Mouse (Mus musculus) embryonic facial prominence, embryonic 11.5 days (tissue): ENCODE measurements around the gene Cyp2r1. TPM values are rescaled to one million over a fixed set of nuclear protein-coding genes. Genes with fewer than 3 reads are reported as not detected.
"Not testable (repeated sequence)": the region's sequence is repeated elsewhere in the genome, so short reads cannot be mapped to it uniquely, and the experiment has no call there.

Experiments used
- ATAC-seq: fragments of 200-750 bp; cut with Nextera tagmentation; replicated peaks from 2 replicates; pipeline ENCODE4 v1.8.0; 2017; ENCODE audit warnings: low read depth; ENCODE audit not compliant: insufficient number of reproducible peaks, low FRiP score, low TSS enrichment
- DNase-seq: peaks from one replicate; pipeline ENCODE4 v3.0.0-alpha.2; 2015; ENCODE audit warnings: low spot score
- H3K27ac ChIP-seq: fragments of 300-500 bp; sonication (generic); replicated peaks from 2 replicates; pipeline ENCODE4 v1.5.1; 2014; ENCODE audit warnings: mild to moderate bottlenecking, low read depth, low read length, control low read depth
- H3K27me3 ChIP-seq: fragments of 300-500 bp; sonication (generic); 2 replicates; pipeline ENCODE4 v1.6.1; 2014; ENCODE audit warnings: mild to moderate bottlenecking, low read length, moderate library complexity, mixed read lengths; ENCODE audit not compliant: control insufficient read depth, insufficient read depth
- H3K36me3 ChIP-seq: fragments of 300-500 bp; sonication (generic); replicated peaks from 2 replicates; pipeline ENCODE4 v1.6.1; 2014; ENCODE audit warnings: low read depth, mild to moderate bottlenecking, low read length, moderate library complexity, mixed read lengths; ENCODE audit not compliant: control insufficient read depth, insufficient read depth
- H3K4me1 ChIP-seq: fragments of 300-500 bp; sonication (generic); 2 replicates; pipeline ENCODE4 v1.6.1; 2014; ENCODE audit warnings: low read length, mixed read lengths; ENCODE audit not compliant: control insufficient read depth, insufficient read depth
- H3K4me2 ChIP-seq: fragments of 300-500 bp; sonication (generic); 2 replicates; pipeline ENCODE4 v1.6.1; 2014; ENCODE audit warnings: low read depth, mild to moderate bottlenecking, control low read depth, low read length, moderate library complexity
- H3K4me3 ChIP-seq: fragments of 300-500 bp; sonication (generic); 2 replicates; pipeline ENCODE4 v1.5.1; 2014; ENCODE audit warnings: low read depth, low read length, control low read depth
- H3K9ac ChIP-seq: fragments of 300-500 bp; sonication (generic); replicated peaks from 2 replicates; pipeline ENCODE4 v1.6.1; 2014; ENCODE audit warnings: mild to moderate bottlenecking, control low read depth, low read length
- H3K9me3 ChIP-seq: fragments of 300-500 bp; sonication (generic); replicated peaks from 2 replicates; pipeline ENCODE4 v1.6.1; 2016; ENCODE audit warnings: mild to moderate bottlenecking, low read length, inconsistent platforms, mixed read lengths; ENCODE audit not compliant: control insufficient read depth
- whole genome bisulfite sequencing: fragments of 180-500 bp; shearing (Covaris S2); extraction: QIAGEN DNeasy Blood & Tissue Kit; methylation state at CpG from one replicate; pipeline ENCODE4 v1.1.7; 2014; 5-methylcytosine and 5-hydroxymethylcytosine counted together
- polyA plus RNA-seq: library from polyadenylated mRNA; unstranded; fragments of >200 nt; fragmentation: Nextera tagmentation; extraction: Ambion mirVana; gene quantifications from 2 replicates; pipeline ENCODE4 v1.2.1, GENCODE M21; 2014

The Cyp2r1 gene
- polyA plus RNA-seq = 2.0 and 3.0 TPM in 2 replicates

- ATAC-seq (peak; percentile 100), DNase-seq (peak; percentile 91)
- no peaks in the 10 kb centered on the region for H3K27me3 ChIP-seq
- H3K4me2 ChIP-seq = peak within 1 kb of the TSS; percentile 76
- H3K4me3 ChIP-seq = peak within 1 kb of the TSS; percentile 42
- WGBS = 2% methylated on average over 56 of the region's 56 CpGs
- no peaks in the 10 kb centered on the region for H3K9me3 ChIP-seq
- peak within 1 kb of the TSS; percentile 72 for H3K27ac ChIP-seq
- no peaks in the 10 kb centered on the region for H3K4me1 ChIP-seq
- H3K36me3 ChIP-seq = no peaks in the 10 kb centered on the region
- peak within 1 kb of the TSS; percentile 67 for H3K9ac ChIP-seq
Measured at GRCm38 (mm10) chr7:114562531-114563241, at the start of gene Cyp2r1. Gene Cyp2r1 (minus strand): TSS chr7:114562972.

- H3K27me3 ChIP-seq, H3K36me3 ChIP-seq, H3K9me3 ChIP-seq, DNase-seq, H3K27ac ChIP-seq, H3K9ac ChIP-seq, H3K4me1 ChIP-seq, ATAC-seq, H3K4me2 ChIP-seq, H3K4me3 ChIP-seq: not testable (repeated sequence)
- 87% methylated on average over 8 of the region's 8 CpGs for WGBS
Measured at GRCm38 (mm10) chr7:114594391-114594790, 31.6 kb upstream of the Cyp2r1 start.

- 48% methylated on average over 2 of the region's 2 CpGs for WGBS
- Histone ChIP-seq H3K27me3 (no peaks in the 10 kb centered on the region), H3K9me3 (no peaks in the 10 kb centered on the region), H3K4me1 (no peaks in the 10 kb centered on the region), H3K27ac (no peak overlapping the region), H3K36me3 (no peaks in the 10 kb centered on the region), H3K4me3 (no peak overlapping the region), H3K4me2 (no peak overlapping the region), H3K9ac (no peak overlapping the region)
- DNase-seq = no peak
- ATAC-seq = no peak
Measured at GRCm38 (mm10) chr7:114582441-114582840, 19.7 kb upstream of the Cyp2r1 start.

- DNase-seq = no peak
- no peaks in the 10 kb centered on the region for H3K36me3 ChIP-seq
- no peaks in the 10 kb centered on the region for H3K27me3 ChIP-seq
- no peak overlapping the region for H3K9ac ChIP-seq
- no peak overlapping the region for H3K27ac ChIP-seq
- H3K4me3 ChIP-seq = no peak overlapping the region
- ATAC-seq = no peak
- no peak overlapping the region for H3K4me2 ChIP-seq
- H3K9me3 ChIP-seq = no peaks in the 10 kb centered on the region
- 88% methylated on average over 5 of the region's 5 CpGs for WGBS
- no peaks in the 10 kb centered on the region for H3K4me1 ChIP-seq
Measured at GRCm38 (mm10) chr7:114581200-114581599, 18.4 kb upstream of the Cyp2r1 start.

GRCm38 (mm10) chr7:114580426-114580825, 17.7 kb upstream of the Cyp2r1 start:
- Histone ChIP-seq H3K9me3 (no peaks in the 10 kb centered on the region), H3K9ac (no peak overlapping the region), H3K4me3 (no peak overlapping the region), H3K4me2 (no peak overlapping the region), H3K27me3 (no peaks in the 10 kb centered on the region), H3K27ac (no peak overlapping the region), H3K4me1 (no peaks in the 10 kb centered on the region), H3K36me3 (no peaks in the 10 kb centered on the region)
- no peak for ATAC-seq
- peak; percentile 82 for DNase-seq
- 6% methylated on average over 4 of the region's 4 CpGs for whole genome bisulfite sequencing

- Histone ChIP-seq H3K9me3 (no peaks in the 10 kb centered on the region), H3K4me2 (no peak overlapping the region), H3K4me3 (no peak overlapping the region), H3K4me1 (no peaks in the 10 kb centered on the region), H3K27me3 (no peaks in the 10 kb centered on the region), H3K9ac (no peak overlapping the region), H3K27ac (no peak overlapping the region), H3K36me3 (no peaks in the 10 kb centered on the region)
- no peak for DNase-seq
- WGBS = 85% methylated on average over 1 of the region's 1 CpGs
- ATAC-seq = no peak
Measured at GRCm38 (mm10) chr7:114577665-114578064, 14.9 kb upstream of the Cyp2r1 start.

GRCm38 (mm10) chr7:114576931-114577330, 14.2 kb upstream of the Cyp2r1 start:
- Histone ChIP-seq H3K4me1 (no peaks in the 10 kb centered on the region), H3K36me3 (no peaks in the 10 kb centered on the region), H3K27ac (no peak overlapping the region), H3K4me3 (no peak overlapping the region), H3K27me3 (no peaks in the 10 kb centered on the region), H3K9ac (no peak overlapping the region), H3K4me2 (no peak overlapping the region), H3K9me3 (no peaks in the 10 kb centered on the region)
- ATAC-seq = no peak
- 73% methylated on average over 3 of the region's 3 CpGs for WGBS
- DNase-seq = no peak

GRCm38 (mm10) chr7:114573866-114574265, 11.1 kb upstream of the Cyp2r1 start:
- H3K27ac ChIP-seq, H3K27me3 ChIP-seq: not testable (repeated sequence)

More at GRCm38 (mm10) chr7:114573866-114574265, 11.1 kb upstream of the Cyp2r1 start:
- not testable (repeated sequence) for H3K9me3 ChIP-seq, H3K4me1 ChIP-seq, H3K36me3 ChIP-seq, ATAC-seq, DNase-seq, H3K4me3 ChIP-seq, H3K9ac ChIP-seq, H3K4me2 ChIP-seq
- WGBS = 97% methylated on average over 4 of the region's 4 CpGs
